9 mouse cellular contexts compared by ENCODE assay signal in genomic region chr2:28680710-28681109, GRCm38 (mm10). TPM values are rescaled to one million over a fixed set of nuclear protein-coding genes. Genes with fewer than 3 reads are reported as not detected.
DNase-seq lines count a peak whose midpoint lies in the region; ATAC-seq lines count a peak whose summit lies in the region.
"Had no signal": no experiment of that assay in that cellular context is flagged by ENCODE, and none has a peak within 500 bp of the region (broad histone marks: within the 10 kb centered on the region; RNA-seq: fewer than 3 reads in every experiment).

No protein-coding gene starts in this region.

- no peak overlapping the region for H3K4me3 ChIP-seq in midbrain, embryonic 11.5 days (ENCODE audit: low read depth, low read length)
- no peak overlapping the region for H3K4me3 ChIP-seq in midbrain, embryonic 13.5 days (replicated peaks)
- H3K4me3 ChIP-seq: heart, embryonic 15.5 days had no signal

- H3K4me2 ChIP-seq in midbrain, embryonic 11.5 days: no peak overlapping the region
- no peak overlapping the region for H3K4me2 ChIP-seq in midbrain, embryonic 13.5 days (replicated peaks)
- H3K4me2 ChIP-seq: heart, embryonic 15.5 days had no signal

- 31% methylated on average over 4 of the region's 4 CpGs for WGBS in midbrain, embryonic 11.5 days
- 23% methylated on average over 4 of the region's 4 CpGs for WGBS in midbrain, embryonic 13.5 days

- no peaks in the 10 kb centered on the region for H3K4me1 ChIP-seq in midbrain, embryonic 11.5 days (ENCODE audit: control insufficient read depth, insufficient read depth, low read length)
- no peaks in the 10 kb centered on the region for H3K4me1 ChIP-seq in midbrain, embryonic 13.5 days (replicated peaks)
- H3K4me1 ChIP-seq: heart, embryonic 15.5 days had no signal

- no peaks in the 10 kb centered on the region for H3K9me3 ChIP-seq in midbrain, embryonic 11.5 days (ENCODE audit: control insufficient read depth, low read length)
- H3K9me3 ChIP-seq in midbrain, embryonic 13.5 days: no peaks in the 10 kb centered on the region
- H3K9me3 ChIP-seq: heart, embryonic 15.5 days had no signal

- H3K27me3 ChIP-seq in midbrain, embryonic 11.5 days (ENCODE audit: control insufficient read depth, insufficient read depth, low read length): no peaks in the 10 kb centered on the region
- no peaks in the 10 kb centered on the region for H3K27me3 ChIP-seq in midbrain, embryonic 13.5 days
- H3K27me3 ChIP-seq: heart, embryonic 15.5 days had no signal

- H3K9ac ChIP-seq in midbrain, embryonic 11.5 days (ENCODE audit: low read length): no peak overlapping the region
- H3K9ac ChIP-seq in midbrain, embryonic 13.5 days (replicated peaks): no peak overlapping the region
- H3K9ac ChIP-seq: heart, embryonic 15.5 days had no signal

- DNase-seq in gastrocnemius, postnatal 10 days: peak; percentile 37
- DNase-seq in gastrocnemius, postnatal 4 days (ENCODE audit: low spot score in 2 of 2): no peak
- DNase-seq in midbrain, embryonic 11.5 days (ENCODE audit: low spot score, missing footprints): peak; percentile 89
- peak; percentile 55 for DNase-seq in ZHBTc4 (ENCODE audit: low read depth, low spot score)
- DNase-seq in lung, postnatal 10 days: peak; percentile 39
- no peak for DNase-seq in right cerebral cortex, postnatal 14 days

- peaks cover 13% of the 10 kb centered on the region; the same call in 1 of the 2 replicates for H3K36me3 ChIP-seq in midbrain, embryonic 11.5 days (ENCODE audit: control insufficient read depth, insufficient read depth, low read length)
- peaks cover 99% of the 10 kb centered on the region for H3K36me3 ChIP-seq in midbrain, embryonic 13.5 days

- no peak overlapping the region for H3K27ac ChIP-seq in midbrain, embryonic 11.5 days (ENCODE audit: low read depth, low read length)
- no peak overlapping the region for H3K27ac ChIP-seq in midbrain, embryonic 13.5 days
- H3K27ac ChIP-seq: heart, embryonic 15.5 days had no signal

- no peak for ATAC-seq in midbrain, embryonic 11.5 days (ENCODE audit: low FRiP score)
- ATAC-seq in midbrain, embryonic 13.5 days: no peak
- ATAC-seq in erythroblast, adult 5-6 weeks (replicated peaks; ENCODE audit: low FRiP score, poor library complexity, severe bottlenecking): no peak

RNA-seq across cellular contexts. Expression of gene Spaca9, which starts 18.8 kb away (rescaled TPM):
- total RNA-seq in gastrocnemius, postnatal 10 days (2021): not detected
- under 1 TPM in 1 of 2 experiments, not detected in 1; 0.88 TPM for total RNA-seq in gastrocnemius, postnatal 4 days (2021)
- 2.4 and 3.0 TPM in 2 replicates for polyA plus RNA-seq in midbrain, embryonic 11.5 days (2014; fragmentation: Nextera tagmentation; extraction: Ambion mirVana)
- polyA plus RNA-seq in midbrain, embryonic 13.5 days (2015; fragmentation: Nextera tagmentation; extraction: Ambion mirVana): 1.1 and 1.6 TPM in 2 replicates
- not detected in 2 replicates for total RNA-seq in erythroblast, adult 5-6 weeks (2015; ENCODE audit: low replicate concordance)
- 0.85 TPM in 1 of 2 replicates, not detected in the other for total RNA-seq in erythroblast, adult 5-6 weeks (2017; ENCODE audit: low replicate concordance)

RNA-seq across cellular contexts. Expression of gene Ak8, which starts 19.3 kb away (rescaled TPM):
- not detected for total RNA-seq in gastrocnemius, postnatal 10 days (2021)
- total RNA-seq in gastrocnemius, postnatal 4 days (2021): under 1 TPM in 1 of 2 experiments, not detected in 1; 0.23 TPM
- 0.33 and 0.77 TPM in 2 replicates for polyA plus RNA-seq in midbrain, embryonic 11.5 days (2014; fragmentation: Nextera tagmentation; extraction: Ambion mirVana)
- polyA plus RNA-seq in midbrain, embryonic 13.5 days (2015; fragmentation: Nextera tagmentation; extraction: Ambion mirVana): 2.2 and 2.6 TPM in 2 replicates
- not detected in 2 replicates for total RNA-seq in erythroblast, adult 5-6 weeks (2015; ENCODE audit: low replicate concordance)
- not detected in 2 replicates for total RNA-seq in erythroblast, adult 5-6 weeks (2017; ENCODE audit: low replicate concordance)

RNA-seq across cellular contexts. Expression of gene Tsc1, which starts 39.7 kb away (rescaled TPM):
- 10 to 100 TPM; 15.6 to 19.2 TPM for total RNA-seq in gastrocnemius, postnatal 10 days (2021)
- total RNA-seq in gastrocnemius, postnatal 4 days (2021): 10 to 100 TPM; 21.9 to 22.3 TPM
- 19.5 and 22.3 TPM in 2 replicates for polyA plus RNA-seq in midbrain, embryonic 11.5 days (2014; fragmentation: Nextera tagmentation; extraction: Ambion mirVana)
- polyA plus RNA-seq in midbrain, embryonic 13.5 days (2015; fragmentation: Nextera tagmentation; extraction: Ambion mirVana): 37.1 and 38.4 TPM in 2 replicates
- 26.3 and 27.9 TPM in 2 replicates for total RNA-seq in erythroblast, adult 5-6 weeks (2015; ENCODE audit: low replicate concordance)
- 31.6 and 53.1 TPM in 2 replicates for total RNA-seq in erythroblast, adult 5-6 weeks (2017; ENCODE audit: low replicate concordance)

RNA-seq across cellular contexts. Expression of gene Gfi1b, which starts 58.9 kb away (rescaled TPM):
- total RNA-seq in gastrocnemius, postnatal 10 days (2021): under 1 TPM in 1 of 2 experiments, not detected in 1; 0.79 TPM
- total RNA-seq in gastrocnemius, postnatal 4 days (2021): under 1 TPM in 1 of 2 experiments, not detected in 1; 0.60 TPM
- polyA plus RNA-seq in midbrain, embryonic 11.5 days (2014; fragmentation: Nextera tagmentation; extraction: Ambion mirVana): 2.8 and 3.3 TPM in 2 replicates
- 0.43 and 0.67 TPM in 2 replicates for polyA plus RNA-seq in midbrain, embryonic 13.5 days (2015; fragmentation: Nextera tagmentation; extraction: Ambion mirVana)
- total RNA-seq in erythroblast, adult 5-6 weeks (2015; ENCODE audit: low replicate concordance): 45.9 and 46.2 TPM in 2 replicates
- 26.5 and 53.9 TPM in 2 replicates for total RNA-seq in erythroblast, adult 5-6 weeks (2017; ENCODE audit: low replicate concordance)

Comparison
In these comparisons a context has a peak if more than half of its experiments do, and no peak if none do; other contexts are left out.
1. DNase-seq: peak in gastrocnemius, postnatal 10 days (single experiment), midbrain, embryonic 11.5 days (single experiment), ZHBTc4 (single experiment) and lung, postnatal 10 days (single experiment); none in gastrocnemius, postnatal 4 days (0 of 2) and right cerebral cortex, postnatal 14 days (single experiment).